Mouse (Mus musculus) spleen, adult 2 months (tissue): ENCODE results near the gene Prkcz. TPM values are rescaled to one million over a fixed set of nuclear protein-coding genes. Genes with fewer than 3 reads are reported as not detected.

Experiments
- DNase-seq, 2 experiments: peaks; one replicate each; pipeline versions ENCODE4 v3.0.0 to v3.0.0-alpha.2; 2012 to 2021; ENCODE audit warnings: low spot score in 2 of 2, low read depth in 1 of 2
- H3K27ac ChIP-seq: fragments of 200-500 bp; 2 replicates; pipeline ENCODE4 v1.5.1; 2012; ENCODE audit warnings: low read length, inconsistent platforms; ENCODE audit not compliant: insufficient read depth
- H3K27me3 ChIP-seq: fragments of 200-500 bp; 2 replicates; pipeline ENCODE4 v1.6.1; 2012; ENCODE audit warnings: mild to moderate bottlenecking, moderate library complexity, low read length, inconsistent platforms; ENCODE audit not compliant: control insufficient read depth, insufficient read depth
- H3K36me3 ChIP-seq: fragments of 200-500 bp; 2 replicates; pipeline ENCODE4 v1.6.1; 2012; ENCODE audit warnings: mild to moderate bottlenecking, low read length, inconsistent platforms; ENCODE audit not compliant: control insufficient read depth, insufficient read depth
- H3K4me1 ChIP-seq: fragments of 200-500 bp; 2 replicates; pipeline ENCODE4 v1.6.1; 2011; ENCODE audit warnings: inconsistent platforms; ENCODE audit not compliant: control insufficient read depth, insufficient read depth, insufficient read length
- H3K4me3 ChIP-seq: fragments of 200-500 bp; 2 replicates; pipeline ENCODE4 v1.5.1; 2011; ENCODE audit warnings: mild to moderate bottlenecking, inconsistent platforms; ENCODE audit not compliant: insufficient read depth, insufficient read length; ENCODE audit errors: extremely low read depth
- CTCF ChIP-seq: fragments of 200-500 bp; IDR thresholded peaks from 2 replicates; pipeline ENCODE4 v1.5.1; 2011; ENCODE audit warnings: mild to moderate bottlenecking, inconsistent platforms; ENCODE audit not compliant: insufficient read depth, insufficient read length, insufficient replicate concordance; ENCODE audit errors: extremely low read depth
- POLR2A ChIP-seq: fragments of 200-500 bp; IDR thresholded peaks from 2 replicates; pipeline ENCODE4 v1.6.1; 2011; ENCODE audit warnings: low read depth, low read length, inconsistent platforms
- WGBS: fragments of 180-500 bp; shearing (Covaris S2); methylation state at CpG from one replicate; pipeline ENCODE4 v1.1.7; 2018; 5-methylcytosine and 5-hydroxymethylcytosine counted together
- polyA plus RNA-seq: library from polyadenylated mRNA; depleted of rRNA; stranded (reverse); fragments of >200 nt; gene quantifications from 2 replicates; pipeline ENCODE4 v1.2.3, GENCODE M21; 2012

The Prkcz gene
- polyA plus RNA-seq, 1 experiment: 2.9 TPM

DNA sequence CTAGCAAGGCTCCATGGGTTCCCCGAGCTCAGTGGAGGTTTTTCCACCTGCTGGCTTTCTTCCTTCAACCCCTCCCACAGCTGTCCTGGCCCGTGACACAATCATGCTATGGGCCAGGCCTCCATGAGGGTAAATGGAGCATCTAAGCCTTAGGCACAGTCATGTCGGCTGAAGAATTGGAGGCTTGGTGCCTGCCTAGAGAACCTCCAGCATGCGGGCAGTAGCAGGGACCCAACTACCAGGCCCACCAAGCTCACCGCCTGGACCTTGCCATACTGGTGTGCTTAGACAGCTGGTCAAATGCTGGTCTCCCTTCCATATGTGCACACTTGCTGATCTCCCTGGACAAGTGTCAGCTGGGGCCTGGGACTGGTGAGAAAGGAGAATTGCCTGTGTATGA lies 135.2 kb downstream of the Prkcz start:
- H3K36me3 ChIP-seq: no peaks in the 10 kb centered on the region
- DNase-seq: no peak
- H3K4me3 ChIP-seq: no peak overlapping the region
- no peak for TF ChIP-seq CTCF
- TF ChIP-seq POLR2A: no peak
- WGBS: 85% methylated on average over 5 of the region's 5 CpGs
- no peak overlapping the region for H3K27ac ChIP-seq
- H3K27me3 ChIP-seq: no peaks in the 10 kb centered on the region
- peaks cover 7% of the 10 kb centered on the region for H3K4me1 ChIP-seq

- no peaks in the 10 kb centered on the region for H3K27me3 ChIP-seq
- no peak for DNase-seq
These were observed 137.3 kb downstream of the Prkcz start for GRCm38 (mm10) chr4:155223594-155224528.

GRCm38 (mm10) chr4:155222841-155223593 lies 138.1 kb downstream of the Prkcz start:
- Histone ChIP-seq H3K4me3 (peak overlapping the region; percentile 53; the same call in 1 of the 2 replicates), H3K36me3 (no peaks in the 10 kb centered on the region), H3K27me3 (no peaks in the 10 kb centered on the region), H3K4me1 (peaks cover 26% of the 10 kb centered on the region), H3K27ac (peak overlapping the region; percentile 89)
- TF ChIP-seq CTCF (no peak), POLR2A (peak; percentile 77)
- 13% methylated on average over 112 of the region's 116 CpGs for WGBS
- DNase-seq: peak; percentile 91 to 97

More at GRCm38 (mm10) chr4:155223594-155224528, 137.3 kb downstream of the Prkcz start:
- H3K27ac ChIP-seq: peak overlapping the region; percentile 89
- 24% methylated on average over 20 of the region's 20 CpGs for WGBS
- H3K4me1 ChIP-seq: peaks cover 17% of the 10 kb centered on the region
- no peaks in the 10 kb centered on the region for H3K36me3 ChIP-seq
- H3K4me3 ChIP-seq: peak overlapping the region; percentile 53; the same call in 1 of the 2 replicates
- TF ChIP-seq POLR2A (no peak), CTCF (no peak)

- H3K27ac ChIP-seq: peak within 1 kb of the TSS; percentile 89
- WGBS: 24% methylated on average over 60 of the region's 63 CpGs
- no peak for TF ChIP-seq POLR2A
- no peak for TF ChIP-seq CTCF
These were observed 138.7 kb downstream of the Prkcz start, which contains the start of gene Ski for GRCm38 (mm10) chr4:155222552-155222840. Ski (minus strand) TSS chr4:155222592.

DNA sequence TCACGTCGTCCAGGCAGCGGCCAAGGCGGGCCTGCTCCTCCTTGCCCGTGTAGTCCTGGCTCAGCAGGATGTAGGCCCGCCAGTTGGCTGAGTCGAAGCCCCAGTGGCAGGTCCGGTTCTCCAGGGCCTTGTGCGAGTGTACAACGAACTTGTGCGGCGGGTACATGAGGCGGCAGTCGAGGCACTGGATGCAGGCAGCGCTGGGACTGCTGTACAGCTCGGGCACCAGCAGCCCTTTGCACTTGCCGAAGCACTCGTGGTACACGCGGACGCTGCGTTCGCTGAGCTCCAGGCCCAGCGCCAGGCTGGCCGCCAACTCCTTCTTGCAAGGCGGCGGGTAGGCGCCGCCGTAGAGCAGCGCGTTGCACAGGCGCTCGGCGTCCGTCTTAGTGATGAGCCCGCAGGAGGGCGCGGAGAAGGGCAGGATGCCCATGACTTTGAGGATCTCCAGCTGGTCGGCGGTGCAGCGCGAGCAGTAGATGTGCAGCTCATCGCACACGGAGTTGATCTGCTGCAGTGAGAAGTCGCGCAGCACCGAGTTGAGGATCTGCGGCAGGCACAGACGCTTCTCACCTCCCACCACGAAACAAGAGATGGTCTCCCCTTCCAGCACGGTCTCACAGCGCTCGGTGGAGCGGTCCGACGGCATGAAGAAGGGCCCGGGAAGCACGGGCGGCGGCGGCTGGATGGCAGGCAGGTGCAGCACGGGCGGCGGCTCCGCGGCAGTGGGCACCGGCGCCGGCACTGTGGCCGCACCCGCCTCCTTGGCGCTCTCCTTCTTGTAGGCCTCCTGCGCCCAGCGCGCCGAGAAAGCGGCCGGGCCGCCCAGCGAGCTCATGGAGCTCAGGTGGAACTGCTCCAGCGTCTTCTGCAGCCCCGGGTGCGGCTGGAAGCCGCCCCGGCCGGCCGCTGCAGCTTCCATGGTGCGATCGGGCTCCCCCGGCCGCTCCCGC lies 139.3 kb downstream of the Prkcz start:
- Histone ChIP-seq H3K4me1 (peaks cover 36% of the 10 kb centered on the region), H3K36me3 (no peaks in the 10 kb centered on the region), H3K27me3 (no peaks in the 10 kb centered on the region), H3K27ac (peak overlapping the region; percentile 22), H3K4me3 (peak overlapping the region; percentile 59)
- WGBS: 1% methylated on average over 93 of the region's 93 CpGs
- DNase-seq: peak in 1 of 2 experiments; percentile 48
- TF ChIP-seq POLR2A (no peak), CTCF (no peak)

More at GRCm38 (mm10) chr4:155222552-155222840, 138.7 kb downstream of the Prkcz start, which contains the start of gene Ski:
- Histone ChIP-seq H3K4me3 (peak within 1 kb of the TSS; percentile 59), H3K27me3 (no peaks in the 10 kb centered on the region), H3K4me1 (peaks cover 31% of the 10 kb centered on the region), H3K36me3 (no peaks in the 10 kb centered on the region)
- DNase-seq: no peak

DNA sequence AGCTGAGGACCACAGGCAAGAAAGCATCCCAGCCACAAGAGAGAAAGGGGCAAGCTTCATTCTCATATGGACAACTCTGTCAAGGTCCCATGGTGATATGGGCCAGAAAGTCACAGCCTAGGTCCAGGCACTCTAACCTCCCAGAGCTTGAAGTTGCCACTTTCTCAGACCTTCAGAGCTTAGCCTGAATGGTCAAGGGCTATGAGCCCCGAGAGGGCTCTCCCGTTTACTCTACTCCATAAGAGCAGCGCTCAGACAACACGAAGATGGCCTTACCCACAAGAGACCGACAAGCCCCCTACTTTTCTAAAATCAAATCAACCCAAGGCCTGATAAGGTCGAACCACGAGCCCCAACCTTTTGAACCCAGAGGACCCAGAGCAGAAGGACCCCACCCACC lies 140.1 kb downstream of the Prkcz start:
- no peak for DNase-seq
- H3K4me3 ChIP-seq: peak overlapping the region; percentile 59
- H3K36me3 ChIP-seq: no peaks in the 10 kb centered on the region
- H3K27me3 ChIP-seq: no peaks in the 10 kb centered on the region
- TF ChIP-seq CTCF (no peak), POLR2A (no peak)
- H3K27ac ChIP-seq: peak overlapping the region; percentile 41
- H3K4me1 ChIP-seq: peaks cover 44% of the 10 kb centered on the region
- WGBS: 16% methylated on average over 7 of the region's 7 CpGs
